Mouse (Mus musculus): ENCODE data around the gene Gabbr1. TPM values are rescaled to one million over a fixed set of nuclear protein-coding genes. Genes with fewer than 3 reads are reported as not detected.
A peak's percentile ranks its signal among the peaks of the same experiment; 100 is the strongest.

The Gabbr1 gene
- polyA plus RNA-seq, 1 experiment from 2014 or later = 0.46 TPM

DNA sequence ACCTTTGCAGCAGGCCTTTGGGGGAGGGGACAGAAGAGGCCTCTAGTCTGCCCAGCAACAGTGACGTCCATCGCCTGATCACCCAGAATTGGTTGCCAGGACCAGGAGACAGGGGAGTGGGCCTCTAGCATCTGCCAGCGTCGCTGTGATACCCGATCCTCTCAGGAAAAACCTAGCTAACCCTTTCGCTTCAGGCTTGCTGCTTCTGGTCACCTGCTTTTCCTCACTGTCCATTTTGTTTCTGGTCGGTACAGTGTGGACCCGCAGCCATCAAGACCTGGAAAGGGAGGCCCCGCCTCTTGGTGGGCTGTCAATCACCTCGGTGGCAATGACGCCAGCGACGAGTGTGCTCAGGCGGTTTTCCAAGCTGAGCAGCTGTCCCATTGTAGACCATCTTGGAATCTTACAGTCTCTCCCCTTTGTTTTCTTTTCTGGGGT is 17.1 kb upstream of the Gabbr1 start:
- WGBS (ENCODE audit: insufficient replicate concordance) = under 1% methylated on average over 14 of the region's 14 CpGs
- H3K9me3 ChIP-seq (replicated peaks; ENCODE audit: control insufficient read depth, low read length) = no peaks in the 10 kb centered on the region
- H3K4me3 ChIP-seq (ENCODE audit: low read depth, low read length) = peak overlapping the region; percentile 51
- no peaks in the 10 kb centered on the region for H3K27me3 ChIP-seq (ENCODE audit: control insufficient read depth, insufficient read depth, low read depth, low read length)
- no peak overlapping the region for H3K9ac ChIP-seq (ENCODE audit: low read depth, low read length)
- ATAC-seq (ENCODE audit: low read depth) = peak; percentile 87
- no peaks in the 10 kb centered on the region for H3K36me3 ChIP-seq (ENCODE audit: control insufficient read depth, insufficient read depth)
- H3K27ac ChIP-seq (ENCODE audit: low read length) = no peak overlapping the region
- no peaks in the 10 kb centered on the region for H3K4me1 ChIP-seq (ENCODE audit: control insufficient read depth, low read depth, low read length)
- H3K4me2 ChIP-seq (ENCODE audit: low read depth, low read length) = peak overlapping the region; percentile 39

DNA sequence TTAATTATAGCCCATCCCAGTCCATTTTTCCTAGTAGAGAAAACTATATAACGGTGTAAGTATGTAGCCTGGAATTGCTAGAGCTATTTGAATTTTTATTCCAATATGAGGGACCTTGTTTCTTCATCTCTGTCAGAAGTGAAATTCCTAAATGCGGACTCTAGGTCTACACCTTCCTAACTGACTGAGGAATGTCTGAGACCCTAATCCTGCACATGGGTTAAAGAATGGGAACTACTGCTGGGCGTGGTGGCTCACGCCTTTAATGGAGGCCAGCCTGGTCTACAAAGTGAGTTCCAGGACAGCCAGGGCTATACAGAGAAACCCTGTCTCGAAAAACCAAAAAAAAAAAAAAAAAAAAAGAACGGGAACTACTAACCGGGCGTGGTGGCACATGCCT is 16.6 kb upstream of the Gabbr1 start:
- no peak overlapping the region for H3K4me3 ChIP-seq (ENCODE audit: low read depth, low read length)
- H3K9ac ChIP-seq (ENCODE audit: low read depth, low read length) = no peak overlapping the region
- H3K4me2 ChIP-seq (ENCODE audit: low read depth, low read length) = peak overlapping the region; percentile 39
- 57% methylated on average over 8 of the region's 8 CpGs for WGBS (ENCODE audit: insufficient replicate concordance)
- H3K27me3 ChIP-seq (ENCODE audit: control insufficient read depth, insufficient read depth, low read depth, low read length) = no peaks in the 10 kb centered on the region
- H3K9me3 ChIP-seq (replicated peaks; ENCODE audit: control insufficient read depth, low read length) = no peaks in the 10 kb centered on the region
- ATAC-seq (ENCODE audit: low read depth) = no peak
- H3K4me1 ChIP-seq (ENCODE audit: control insufficient read depth, low read depth, low read length) = no peaks in the 10 kb centered on the region
- no peak overlapping the region for H3K27ac ChIP-seq (ENCODE audit: low read length)
- H3K36me3 ChIP-seq (ENCODE audit: control insufficient read depth, insufficient read depth) = no peaks in the 10 kb centered on the region

DNA sequence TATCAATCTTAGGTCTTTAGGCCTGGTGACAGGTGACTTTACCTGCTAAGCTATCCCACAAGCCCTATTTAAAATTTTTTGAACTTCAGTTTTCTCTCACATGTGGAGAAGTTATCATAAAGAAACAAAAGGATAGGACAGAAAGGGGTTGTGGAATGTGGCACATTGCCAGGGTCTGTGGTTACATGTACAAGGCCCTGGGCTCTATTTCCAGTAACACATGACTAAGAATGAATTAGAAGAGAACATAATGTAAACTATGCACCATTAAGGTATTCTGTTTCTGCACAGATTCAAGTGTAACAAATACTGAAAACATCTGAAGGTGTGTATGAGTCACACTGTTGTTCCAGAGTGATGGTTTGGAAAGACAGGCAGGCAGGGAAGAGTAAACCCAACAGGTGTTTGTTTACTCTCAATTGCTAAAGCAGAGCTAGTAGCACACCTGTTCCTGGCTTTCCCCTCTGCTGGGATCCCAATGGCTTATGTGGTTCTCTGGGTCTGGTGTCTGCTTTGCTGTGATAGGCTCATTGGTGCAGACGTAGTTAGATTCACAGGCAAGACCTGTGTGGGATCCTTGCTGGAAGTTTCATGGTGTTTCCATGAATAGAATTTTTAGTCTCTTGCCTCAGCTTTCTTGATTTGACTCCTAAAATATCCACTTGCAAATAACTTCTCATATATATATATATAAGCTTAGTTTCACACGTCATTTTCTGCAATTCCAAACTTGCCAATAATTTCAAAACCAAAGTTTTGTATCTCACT is 6.5 kb upstream of the Gabbr1 start:
- no peak overlapping the region for H3K4me2 ChIP-seq (ENCODE audit: low read depth, low read length)
- no peak overlapping the region for H3K9ac ChIP-seq (ENCODE audit: low read depth, low read length)
- no peaks in the 10 kb centered on the region for H3K4me1 ChIP-seq (ENCODE audit: control insufficient read depth, low read depth, low read length)
- no peak for ATAC-seq (ENCODE audit: low read depth)
- 50% methylated on average over 2 of the region's 2 CpGs for WGBS (ENCODE audit: insufficient replicate concordance)
- H3K36me3 ChIP-seq (ENCODE audit: control insufficient read depth, insufficient read depth) = no peaks in the 10 kb centered on the region
- no peak overlapping the region for H3K27ac ChIP-seq (ENCODE audit: low read length)
- H3K9me3 ChIP-seq (replicated peaks; ENCODE audit: control insufficient read depth, low read length) = no peaks in the 10 kb centered on the region
- no peak overlapping the region for H3K4me3 ChIP-seq (ENCODE audit: low read depth, low read length)
- H3K27me3 ChIP-seq (ENCODE audit: control insufficient read depth, insufficient read depth, low read depth, low read length) = no peaks in the 10 kb centered on the region; the same call in 1 of the 2 replicates

GRCm38 (mm10) chr17:37044651-37045244 is 1.0 kb upstream of the Gabbr1 start:
- no peak overlapping the region for H3K4me3 ChIP-seq (ENCODE audit: low read depth, low read length)
- no peak overlapping the region for H3K9ac ChIP-seq (ENCODE audit: low read depth, low read length)
- WGBS (ENCODE audit: insufficient replicate concordance) = 30% methylated on average over 7 of the region's 7 CpGs
- peaks cover 49% of the 10 kb centered on the region for H3K27me3 ChIP-seq (ENCODE audit: control insufficient read depth, insufficient read depth, low read depth, low read length)
- peaks cover 3% of the 10 kb centered on the region for H3K4me1 ChIP-seq (ENCODE audit: control insufficient read depth, low read depth, low read length)
- no peak overlapping the region for H3K27ac ChIP-seq (ENCODE audit: low read length)
- no peaks in the 10 kb centered on the region for H3K9me3 ChIP-seq (replicated peaks; ENCODE audit: control insufficient read depth, low read length)
- H3K4me2 ChIP-seq (ENCODE audit: low read depth, low read length) = no peak overlapping the region
- ATAC-seq (ENCODE audit: low read depth) = no peak
- H3K36me3 ChIP-seq (ENCODE audit: control insufficient read depth, insufficient read depth) = no peaks in the 10 kb centered on the region

GRCm38 (mm10) chr17:37046312-37047112 is 746 bp downstream of the Gabbr1 start:
- peaks cover 3% of the 10 kb centered on the region for H3K4me1 ChIP-seq (ENCODE audit: control insufficient read depth, low read depth, low read length)
- H3K36me3 ChIP-seq (ENCODE audit: control insufficient read depth, insufficient read depth) = no peaks in the 10 kb centered on the region
- H3K9ac ChIP-seq (ENCODE audit: low read depth, low read length) = peak overlapping the region; percentile 61
- ATAC-seq (ENCODE audit: low read depth) = peak; percentile 55
- H3K4me3 ChIP-seq (ENCODE audit: low read depth, low read length) = peak overlapping the region; percentile 61
- H3K4me2 ChIP-seq (ENCODE audit: low read depth, low read length) = peak overlapping the region; percentile 73
- no peak overlapping the region for H3K27ac ChIP-seq (ENCODE audit: low read length)
- H3K9me3 ChIP-seq (replicated peaks; ENCODE audit: control insufficient read depth, low read length) = no peaks in the 10 kb centered on the region
- 2% methylated on average over 37 of the region's 58 CpGs for WGBS (ENCODE audit: insufficient replicate concordance)
- H3K27me3 ChIP-seq (ENCODE audit: control insufficient read depth, insufficient read depth, low read depth, low read length) = peaks cover 64% of the 10 kb centered on the region

GRCm38 (mm10) chr17:37047332-37047976 is 1.7 kb downstream of the Gabbr1 start:
- Histone ChIP-seq H3K4me1 (ENCODE audit: control insufficient read depth, low read depth, low read length) (peaks cover 3% of the 10 kb centered on the region), H3K9me3 (replicated peaks; ENCODE audit: control insufficient read depth, low read length) (no peaks in the 10 kb centered on the region), H3K36me3 (ENCODE audit: control insufficient read depth, insufficient read depth) (no peaks in the 10 kb centered on the region), H3K27me3 (ENCODE audit: control insufficient read depth, insufficient read depth, low read depth, low read length) (peaks cover 64% of the 10 kb centered on the region), H3K27ac (ENCODE audit: low read length) (no peak overlapping the region), H3K4me2 (ENCODE audit: low read depth, low read length) (no peak overlapping the region), H3K9ac (ENCODE audit: low read depth, low read length) (no peak overlapping the region), H3K4me3 (ENCODE audit: low read depth, low read length) (no peak overlapping the region)
- WGBS (ENCODE audit: insufficient replicate concordance) = 35% methylated on average over 19 of the region's 19 CpGs
- ATAC-seq (ENCODE audit: low read depth) = no peak

- Histone ChIP-seq H3K4me2 (ENCODE audit: low read depth, low read length) (no peak overlapping the region), H3K4me1 (ENCODE audit: control insufficient read depth, low read depth, low read length) (peaks cover 3% of the 10 kb centered on the region), H3K27ac (ENCODE audit: low read length) (no peak overlapping the region), H3K27me3 (ENCODE audit: control insufficient read depth, insufficient read depth, low read depth, low read length) (peaks cover 64% of the 10 kb centered on the region), H3K36me3 (ENCODE audit: control insufficient read depth, insufficient read depth) (no peaks in the 10 kb centered on the region), H3K4me3 (ENCODE audit: low read depth, low read length) (no peak overlapping the region), H3K9ac (ENCODE audit: low read depth, low read length) (no peak overlapping the region), H3K9me3 (replicated peaks; ENCODE audit: control insufficient read depth, low read length) (no peaks in the 10 kb centered on the region)
- no peak for ATAC-seq (ENCODE audit: low read depth)
- 24% methylated on average over 3 of the region's 3 CpGs for WGBS (ENCODE audit: insufficient replicate concordance)
Observed at GRCm38 (mm10) chr17:37047981-37048380, 2.2 kb downstream of the Gabbr1 start.

- WGBS (ENCODE audit: insufficient replicate concordance) = 46% methylated on average over 7 of the region's 7 CpGs
- peaks cover 64% of the 10 kb centered on the region for H3K27me3 ChIP-seq (ENCODE audit: control insufficient read depth, insufficient read depth, low read depth, low read length)
- no peaks in the 10 kb centered on the region for H3K9me3 ChIP-seq (replicated peaks; ENCODE audit: control insufficient read depth, low read length)
- no peak overlapping the region for H3K27ac ChIP-seq (ENCODE audit: low read length)
- H3K4me1 ChIP-seq (ENCODE audit: control insufficient read depth, low read depth, low read length) = peaks cover 3% of the 10 kb centered on the region
- no peak overlapping the region for H3K4me3 ChIP-seq (ENCODE audit: low read depth, low read length)
- H3K36me3 ChIP-seq (ENCODE audit: control insufficient read depth, insufficient read depth) = no peaks in the 10 kb centered on the region
- no peak overlapping the region for H3K9ac ChIP-seq (ENCODE audit: low read depth, low read length)
- no peak overlapping the region for H3K4me2 ChIP-seq (ENCODE audit: low read depth, low read length)
- ATAC-seq (ENCODE audit: low read depth) = no peak
Observed at GRCm38 (mm10) chr17:37048383-37048782, 2.6 kb downstream of the Gabbr1 start.
